Mouse (Mus musculus) NIH3T3 (cell line): Measurements from ENCODE around the gene Ikzf5.

Experiments
- DNase-seq: peaks from one replicate; pipeline ENCODE4 v3.0.0-alpha.2; 2012; ENCODE audit warnings: low read depth

The Ikzf5 gene

DNA sequence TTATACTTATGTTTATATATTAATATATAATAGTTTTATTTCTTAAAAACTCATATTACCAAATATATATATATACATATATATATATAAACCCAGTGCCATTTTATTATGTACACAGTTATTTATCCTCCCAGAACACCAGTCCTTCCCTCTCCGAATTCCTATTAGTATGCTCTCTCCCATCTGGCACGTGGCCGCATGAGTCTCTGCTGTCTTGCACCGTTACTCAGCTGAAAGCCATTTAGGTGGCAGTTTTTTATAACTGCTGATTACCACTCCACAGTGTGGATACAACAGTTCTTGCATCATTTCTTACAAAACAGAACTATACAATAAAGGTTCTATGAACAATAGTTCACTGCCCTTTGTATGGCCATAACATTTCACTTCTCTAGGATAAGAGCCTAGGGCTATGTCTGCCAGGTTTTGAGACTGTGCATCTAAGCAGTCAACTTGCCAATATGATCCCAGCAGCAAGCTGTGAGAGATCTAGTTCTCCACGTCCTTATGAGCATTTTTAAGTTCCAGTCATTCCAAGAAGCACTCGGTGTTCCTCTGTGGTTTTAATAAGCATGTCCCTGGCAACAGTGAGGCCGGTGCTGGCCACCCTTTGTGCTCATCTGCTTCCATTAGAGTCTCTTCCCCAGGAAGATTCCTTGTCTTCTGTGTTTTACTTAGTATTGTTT, 64.3 kb downstream of the Ikzf5 start:
- peak; percentile 36 for DNase-seq
